Mouse (Mus musculus) heart, postnatal 4 days (tissue): ENCODE results near the gene Nrd1. TPM values are rescaled to one million over a fixed set of nuclear protein-coding genes. Genes with fewer than 3 reads are reported as not detected.

Experiments
- DNase-seq: peaks from one replicate; pipeline ENCODE4 v3.0.0; 2021
- microRNA-seq, 2 experiments: library from miRNA; unstranded; fragments of <30 nt; microRNA quantifications; one replicate each; pipeline ENCODE4 v1.2.0; 2021 to 2022
- total RNA-seq, 2 experiments: library from RNA; stranded (reverse); gene quantifications; 2 replicates each; pipeline ENCODE4 v1.2.3; 2021

The Nrd1 gene
- total RNA-seq, 2 experiments from 2014 or later, result 86.6 to 98.9 TPM

GRCm38 (mm10) chr4:109102574-109102973, 102.1 kb downstream of the Nrd1 start:
- no peak for DNase-seq

- DNase-seq, result no peak
These were observed 102.9 kb downstream of the Nrd1 start for GRCm38 (mm10) chr4:109103145-109103883.

- no peak for DNase-seq
These were observed 104.8 kb downstream of the Nrd1 start for GRCm38 (mm10) chr4:109105254-109105653.

GRCm38 (mm10) chr4:109106034-109106433, 105.6 kb downstream of the Nrd1 start:
- peak; percentile 25 for DNase-seq

- no peak for DNase-seq
These were observed 106.1 kb downstream of the Nrd1 start for GRCm38 (mm10) chr4:109106594-109106993.

GRCm38 (mm10) chr4:109109012-109109411, 108.6 kb downstream of the Nrd1 start:
- no peak for DNase-seq

GRCm38 (mm10) chr4:109109686-109110085, 109.2 kb downstream of the Nrd1 start:
- no peak for DNase-seq

- DNase-seq, result no peak
These were observed 110.5 kb downstream of the Nrd1 start for GRCm38 (mm10) chr4:109110978-109111377.

Small RNA genes lying within 50 kb of the gene (microRNA-seq; reads per million reads assigned to microRNA genes)
- gene Mir761, result 0 reads per million in 2 experiments

Other genes starting within 250 kb of the Nrd1 start
- 10 to 100 TPM; 24.3 to 25.7 TPM for gene Zfyve9, start 219.9 kb upstream of the Nrd1 start, total RNA-seq
- 100 to 1,000 TPM; 130 to 132 TPM for gene Btf3l4, start 167.0 kb upstream of the Nrd1 start, total RNA-seq
- gene Txndc12, start 166.1 kb upstream of the Nrd1 start, total RNA-seq, result 10 to 100 TPM; 83.3 to 86.4 TPM
- gene Kti12, start 152.9 kb upstream of the Nrd1 start, total RNA-seq, result 10 to 100 TPM; 16.5 to 17.2 TPM
- gene A730015C16Rik, start 152.0 kb upstream of the Nrd1 start, total RNA-seq, result not detected
- gene Rab3b, start 121.6 kb upstream of the Nrd1 start, total RNA-seq, result 1 to 10 TPM; 1.0 to 1.3 TPM
- 10 to 100 TPM; 71.7 to 73.4 TPM for gene Osbpl9, start 201.6 kb downstream of the Nrd1 start, total RNA-seq
- gene Calr4, start 233.8 kb downstream of the Nrd1 start, total RNA-seq, result not detected